Mouse (Mus musculus) lung, adult 2 months (tissue): ENCODE data around the gene Arhgef7. TPM values are rescaled to one million over a fixed set of nuclear protein-coding genes. Genes with fewer than 3 reads are reported as not detected.

Experiments used
- DNase-seq: peaks from one replicate; pipeline ENCODE4 v3.0.0; 2022
- H3K4me1 ChIP-seq: fragments of 200-500 bp; 2 replicates; pipeline ENCODE4 v1.6.1; 2011; ENCODE audit warnings: low read length; ENCODE audit not compliant: control insufficient read depth, insufficient read depth
- H3K4me3 ChIP-seq: fragments of 200-500 bp; replicated peaks from 2 replicates; pipeline ENCODE3; 2011; ENCODE audit warnings: low read depth, mild to moderate bottlenecking, control low read depth, low read length; ENCODE audit errors: extremely low read depth
- CTCF ChIP-seq: fragments of 200-500 bp; IDR thresholded peaks from 2 replicates; pipeline ENCODE4 v1.5.1; 2011; ENCODE audit warnings: mild to moderate bottlenecking, low read length, control low read depth; ENCODE audit not compliant: insufficient read depth
- POLR2A ChIP-seq: fragments of 200-500 bp; IDR thresholded peaks from 2 replicates; pipeline ENCODE4 v1.6.1; 2011; ENCODE audit warnings: low read depth, mild to moderate bottlenecking, control low read depth, low read length, borderline replicate concordance; ENCODE audit errors: extremely low read depth
- WGBS: fragments of 180-500 bp; shearing (Covaris S2); methylation state at CpG from one replicate; pipeline ENCODE4 v1.1.7; 2018; 5-methylcytosine and 5-hydroxymethylcytosine counted together
- polyA plus RNA-seq: library from polyadenylated mRNA; depleted of rRNA; stranded (reverse); fragments of >200 nt; gene quantifications from 2 replicates; pipeline ENCODE4 v1.2.3, GENCODE M21; 2012

Arhgef7 gene
- polyA plus RNA-seq, 1 experiment, result 56.2 TPM

- TF ChIP-seq CTCF, result no peak
- no peak for TF ChIP-seq POLR2A
- no peaks in the 10 kb centered on the region; the same call in 1 of the 2 replicates for H3K4me1 ChIP-seq
- WGBS, result 90% methylated on average over 5 of the region's 5 CpGs
- H3K4me3 ChIP-seq, result no peak overlapping the region
- no peak for DNase-seq
Observed at GRCm38 (mm10) chr8:11699442-11700001, 28.0 kb upstream of the Arhgef7 start.

GRCm38 (mm10) chr8:11700060-11701032 is 27.2 kb upstream of the Arhgef7 start:
- DNase-seq, result peak; percentile 74
- WGBS, result 32% methylated on average over 26 of the region's 26 CpGs
- TF ChIP-seq POLR2A, result no peak
- TF ChIP-seq CTCF, result peak; percentile 90
- Histone ChIP-seq H3K4me3 (no peak overlapping the region), H3K4me1 (no peaks in the 10 kb centered on the region; the same call in 1 of the 2 replicates)

- no peak within 1 kb of the TSS for H3K4me3 ChIP-seq
- TF ChIP-seq POLR2A (no peak), CTCF (no peak)
- DNase-seq, result no peak
- 44% methylated on average over 6 of the region's 6 CpGs for WGBS
- H3K4me1 ChIP-seq, result no peaks in the 10 kb centered on the region; the same call in 1 of the 2 replicates
Observed at GRCm38 (mm10) chr8:11701033-11701362, 26.5 kb upstream of the Arhgef7 start, which contains the start of gene 1700016D06Rik. 1700016D06Rik (minus strand) TSS chr8:11701063.

GRCm38 (mm10) chr8:11701428-11701827 is 26.1 kb upstream of the Arhgef7 start:
- H3K4me1 ChIP-seq, result no peaks in the 10 kb centered on the region; the same call in 1 of the 2 replicates
- 67% methylated on average over 6 of the region's 6 CpGs for WGBS
- no peak overlapping the region for H3K4me3 ChIP-seq
- TF ChIP-seq POLR2A, result no peak
- no peak for DNase-seq

- WGBS, result 69% methylated on average over 5 of the region's 5 CpGs
- DNase-seq, result no peak
- TF ChIP-seq POLR2A, result no peak
- TF ChIP-seq CTCF, result no peak
- Histone ChIP-seq H3K4me1 (no peaks in the 10 kb centered on the region; the same call in 1 of the 2 replicates), H3K4me3 (no peak overlapping the region)
Observed at GRCm38 (mm10) chr8:11703789-11704188, 23.7 kb upstream of the Arhgef7 start.

- WGBS, result 63% methylated on average over 6 of the region's 6 CpGs
- TF ChIP-seq CTCF (no peak), POLR2A (no peak)
- Histone ChIP-seq H3K4me3 (no peak overlapping the region), H3K4me1 (no peaks in the 10 kb centered on the region; the same call in 1 of the 2 replicates)
- DNase-seq, result no peak
Observed at GRCm38 (mm10) chr8:11704716-11705420, 22.7 kb upstream of the Arhgef7 start.

GRCm38 (mm10) chr8:11705818-11706217 is 21.7 kb upstream of the Arhgef7 start:
- Histone ChIP-seq H3K4me3 (no peak overlapping the region), H3K4me1 (no peaks in the 10 kb centered on the region)
- 60% methylated on average over 12 of the region's 12 CpGs for WGBS
- no peak for TF ChIP-seq POLR2A
- TF ChIP-seq CTCF, result no peak
- no peak for DNase-seq

- H3K4me3 ChIP-seq, result no peak overlapping the region
- TF ChIP-seq POLR2A, result no peak
- no peak for TF ChIP-seq CTCF
- DNase-seq, result no peak
- H3K4me1 ChIP-seq, result no peaks in the 10 kb centered on the region
- WGBS, result 44% methylated on average over 3 of the region's 3 CpGs
Observed at GRCm38 (mm10) chr8:11707701-11708100, 19.8 kb upstream of the Arhgef7 start.

GRCm38 (mm10) chr8:11708815-11709214 is 18.7 kb upstream of the Arhgef7 start:
- no peaks in the 10 kb centered on the region for H3K4me1 ChIP-seq
- no peak for DNase-seq
- H3K4me3 ChIP-seq, result no peak overlapping the region
- TF ChIP-seq POLR2A (no peak), CTCF (no peak)
- WGBS, result 55% methylated on average over 2 of the region's 2 CpGs
